Mouse (Mus musculus) heart, adult 2 months (tissue): ENCODE results near the gene Nipbl.

ENCODE experiments used
- CTCF ChIP-seq: fragments of 200-600 bp; IDR thresholded peaks from 2 replicates; pipeline ENCODE4 v1.8.1; 2022; ENCODE audit warnings: antibody characterized with exemption, mild to moderate bottlenecking, moderate library complexity
- POLR2A ChIP-seq: fragments of 200-500 bp; IDR thresholded peaks from 2 replicates; pipeline ENCODE4 v1.6.1; 2011; ENCODE audit warnings: mild to moderate bottlenecking, low read depth, low read length, control low read depth; ENCODE audit not compliant: insufficient read depth

DNA sequence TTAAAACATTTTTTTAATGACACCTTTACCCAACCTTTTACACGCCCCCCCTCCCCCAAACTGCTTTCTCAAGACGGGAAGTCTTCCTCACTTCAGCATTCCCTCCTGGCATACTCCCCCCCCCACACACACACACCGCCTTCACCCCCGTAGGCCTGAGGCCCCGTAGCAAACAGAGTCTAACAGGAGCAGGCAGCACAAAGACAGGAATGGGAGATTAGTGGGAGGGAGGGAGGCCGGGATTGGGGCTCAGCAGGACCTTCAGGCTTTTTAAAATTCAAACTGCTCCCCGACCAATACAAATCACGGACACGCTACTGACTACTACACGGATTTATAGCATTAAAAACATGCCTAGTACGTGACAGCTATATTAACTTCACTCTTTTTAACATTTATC, 2.1 kb downstream of the Nipbl start:
- TF ChIP-seq POLR2A (no peak), CTCF (no peak)
